Mouse (Mus musculus) ovary, postnatal 14 days (tissue): Measurements from ENCODE around the gene Ckm.

Experiments
- DNase-seq: peaks from one replicate; pipeline ENCODE4 v3.0.0; 2022; ENCODE audit warnings: low spot score

The Ckm gene

GRCm38 (mm10) chr7:19388699-19389413 is 15.7 kb upstream of the Ckm start:
- no peak for DNase-seq

- DNase-seq: no peak
These were observed 10.1 kb upstream of the Ckm start for GRCm38 (mm10) chr7:19394484-19394883.

GRCm38 (mm10) chr7:19399496-19400280 is 4.9 kb upstream of the Ckm start:
- peak; percentile 27 for DNase-seq

GRCm38 (mm10) chr7:19400946-19401345 is 3.6 kb upstream of the Ckm start:
- DNase-seq: no peak

GRCm38 (mm10) chr7:19402535-19403112 is 2.0 kb upstream of the Ckm start:
- no peak for DNase-seq

- DNase-seq: peak; percentile 51
These were observed 762 bp upstream of the Ckm start, which contains the start of gene Klc3 for GRCm38 (mm10) chr7:19403731-19404296. TSS of gene Klc3 (minus strand) at chr7:19404104.

- DNase-seq: peak; percentile 81
These were observed 841 bp downstream of the Ckm start for GRCm38 (mm10) chr7:19405417-19405816.

GRCm38 (mm10) chr7:19409753-19410152 is 5.2 kb downstream of the Ckm start:
- DNase-seq: no peak

GRCm38 (mm10) chr7:19410766-19411344 is 6.3 kb downstream of the Ckm start:
- no peak for DNase-seq

- DNase-seq: no peak
These were observed 7.2 kb downstream of the Ckm start for GRCm38 (mm10) chr7:19411783-19412182.

- no peak for DNase-seq
These were observed 8.9 kb downstream of the Ckm start for GRCm38 (mm10) chr7:19413525-19413924.

GRCm38 (mm10) chr7:19416590-19416989 is 12.0 kb downstream of the Ckm start:
- no peak for DNase-seq

- DNase-seq: no peak
These were observed 15.5 kb downstream of the Ckm start for GRCm38 (mm10) chr7:19420121-19420520.

GRCm38 (mm10) chr7:19420821-19421636 is 16.5 kb downstream of the Ckm start:
- peak; percentile 63 for DNase-seq

GRCm38 (mm10) chr7:19423083-19423482 is 18.5 kb downstream of the Ckm start:
- no peak for DNase-seq

GRCm38 (mm10) chr7:19424051-19424450 is 19.5 kb downstream of the Ckm start:
- no peak for DNase-seq

- no peak for DNase-seq
These were observed 21.8 kb downstream of the Ckm start for GRCm38 (mm10) chr7:19426349-19426748.

GRCm38 (mm10) chr7:19426888-19427287 is 22.3 kb downstream of the Ckm start:
- no peak for DNase-seq

GRCm38 (mm10) chr7:19427999-19428650 is 23.5 kb downstream of the Ckm start:
- no peak for DNase-seq

- no peak for DNase-seq
These were observed 25.1 kb downstream of the Ckm start for GRCm38 (mm10) chr7:19429726-19430125.

- no peak for DNase-seq
These were observed 25.8 kb downstream of the Ckm start for GRCm38 (mm10) chr7:19430402-19430801.
